Mouse (Mus musculus) intestine, embryonic 16.5 days (tissue): ENCODE data around the gene Map3k20. TPM values are rescaled to one million over a fixed set of nuclear protein-coding genes. Genes with fewer than 3 reads are reported as not detected.
A peak's percentile ranks its signal among the peaks of the same experiment; 100 is the strongest.

ENCODE experiments used
- ATAC-seq: fragments of 200-750 bp; cut with Nextera tagmentation; 2 replicates; pipeline ENCODE4 v1.8.0; 2017; ENCODE audit warnings: moderate TSS enrichment, moderate library complexity
- H3K27ac ChIP-seq: fragments of 300-500 bp; sonication (generic); 2 replicates; pipeline ENCODE4 v1.5.1; 2014; ENCODE audit warnings: mild to moderate bottlenecking, low read length
- H3K27me3 ChIP-seq: fragments of 300-500 bp; sonication (generic); replicated peaks from 2 replicates; pipeline ENCODE4 v1.6.1; 2014; ENCODE audit warnings: low read length, control low read depth, mixed read lengths; ENCODE audit not compliant: control insufficient read depth, insufficient read depth
- H3K36me3 ChIP-seq: fragments of 300-500 bp; sonication (generic); 2 replicates; pipeline ENCODE4 v1.6.1; 2014; ENCODE audit warnings: low read length, control low read depth; ENCODE audit not compliant: control insufficient read depth, insufficient read depth
- H3K4me1 ChIP-seq: fragments of 300-500 bp; sonication (generic); 2 replicates; pipeline ENCODE4 v1.6.1; 2014; ENCODE audit warnings: low read length, control low read depth, mixed read lengths; ENCODE audit not compliant: control insufficient read depth, insufficient read depth
- H3K4me2 ChIP-seq: fragments of 300-500 bp; sonication (generic); 2 replicates; pipeline ENCODE4 v1.6.1; 2014; ENCODE audit warnings: low read depth, low read length, control low read depth
- H3K4me3 ChIP-seq: fragments of 300-500 bp; sonication (generic); 2 replicates; pipeline ENCODE4 v1.5.1; 2014; ENCODE audit warnings: mild to moderate bottlenecking, low read length
- H3K9ac ChIP-seq: fragments of 300-500 bp; sonication (generic); 2 replicates; pipeline ENCODE4 v1.6.1; 2014; ENCODE audit warnings: low read depth, low read length
- H3K9me3 ChIP-seq: fragments of 300-500 bp; sonication (generic); 2 replicates; pipeline ENCODE4 v1.6.1; 2016; ENCODE audit warnings: low read length, control low read depth; ENCODE audit not compliant: control insufficient read depth
- WGBS: fragments of 180-500 bp; shearing (Covaris S2); extraction: QIAGEN DNeasy Blood & Tissue Kit; methylation state at CpG from one replicate; pipeline ENCODE4 v1.1.7; 2014; 5-methylcytosine and 5-hydroxymethylcytosine counted together
- polyA plus RNA-seq: library from polyadenylated mRNA; unstranded; fragments of >200 nt; fragmentation: Nextera tagmentation; extraction: Ambion mirVana; gene quantifications from 2 replicates; pipeline ENCODE4 v1.2.1, GENCODE M21; 2015

The Map3k20 gene
- polyA plus RNA-seq, 1 experiment from 2014 or later: 13.8 TPM

GRCm38 (mm10) chr2:72308981-72309380, 23.5 kb downstream of the Map3k20 start:
- peaks cover 8% of the 10 kb centered on the region for H3K4me1 ChIP-seq
- WGBS: 78% methylated on average over 5 of the region's 5 CpGs
- no peaks in the 10 kb centered on the region for H3K36me3 ChIP-seq
- H3K9ac ChIP-seq: no peak overlapping the region
- no peak overlapping the region for H3K4me3 ChIP-seq
- no peaks in the 10 kb centered on the region for H3K27me3 ChIP-seq
- H3K27ac ChIP-seq: no peak overlapping the region
- no peak for ATAC-seq
- no peak overlapping the region for H3K4me2 ChIP-seq
- H3K9me3 ChIP-seq: no peaks in the 10 kb centered on the region

DNA sequence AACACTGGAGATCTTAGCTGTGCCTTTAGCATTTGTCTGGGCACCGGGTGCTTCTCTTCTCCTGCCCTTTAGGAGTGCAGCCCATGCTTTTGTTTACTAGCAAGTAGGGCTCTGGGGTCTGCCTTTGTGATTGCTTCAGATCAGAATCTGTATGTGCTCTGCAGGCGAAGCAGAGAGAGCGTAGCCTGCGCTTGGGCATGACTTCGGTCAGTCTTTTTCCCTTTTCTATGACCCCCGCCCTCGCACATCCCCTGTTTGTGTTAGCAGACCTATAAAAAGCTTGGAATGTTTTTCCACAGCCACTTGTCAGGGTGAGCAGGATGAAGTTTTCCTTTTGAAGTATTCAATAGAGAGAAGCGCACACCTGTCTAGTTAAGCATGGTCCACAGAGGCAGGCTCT, 26.0 kb downstream of the Map3k20 start:
- Histone ChIP-seq H3K9ac (no peak overlapping the region), H3K27me3 (no peaks in the 10 kb centered on the region), H3K27ac (no peak overlapping the region), H3K36me3 (no peaks in the 10 kb centered on the region), H3K4me2 (no peak overlapping the region), H3K9me3 (no peaks in the 10 kb centered on the region), H3K4me1 (peaks cover 8% of the 10 kb centered on the region), H3K4me3 (no peak overlapping the region)
- no peak for ATAC-seq
- 68% methylated on average over 8 of the region's 8 CpGs for WGBS

GRCm38 (mm10) chr2:72313312-72313711, 27.9 kb downstream of the Map3k20 start:
- 61% methylated on average over 11 of the region's 11 CpGs for WGBS
- H3K36me3 ChIP-seq: no peaks in the 10 kb centered on the region
- H3K9ac ChIP-seq: no peak overlapping the region
- H3K27ac ChIP-seq: no peak overlapping the region
- no peak overlapping the region for H3K4me3 ChIP-seq
- no peaks in the 10 kb centered on the region for H3K27me3 ChIP-seq
- no peak overlapping the region for H3K4me2 ChIP-seq
- H3K9me3 ChIP-seq: no peaks in the 10 kb centered on the region
- no peak for ATAC-seq
- H3K4me1 ChIP-seq: peaks cover 9% of the 10 kb centered on the region

DNA sequence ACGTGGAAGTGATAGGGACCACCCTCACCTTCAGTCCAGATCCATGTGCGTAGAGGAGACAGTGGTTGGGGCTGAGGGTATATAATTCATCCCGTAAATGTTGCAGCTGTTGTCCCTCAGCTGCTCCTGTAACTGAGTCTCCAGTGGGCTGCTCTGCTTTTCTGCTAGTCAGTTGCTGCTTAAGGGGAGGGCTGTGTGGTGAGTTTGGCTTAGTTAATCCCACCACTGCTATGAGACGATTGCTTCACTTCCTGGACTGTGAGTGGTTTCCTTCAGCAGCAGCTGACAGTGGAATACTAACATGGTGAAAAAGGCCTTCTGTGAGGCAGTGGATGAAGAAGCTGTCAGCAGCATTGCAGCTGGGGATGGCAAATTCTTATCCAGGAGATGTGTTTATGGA, 33.0 kb downstream of the Map3k20 start:
- H3K9ac ChIP-seq: no peak overlapping the region
- 44% methylated on average over 4 of the region's 4 CpGs for WGBS
- peak; percentile 69 for ATAC-seq
- no peaks in the 10 kb centered on the region for H3K9me3 ChIP-seq
- no peak overlapping the region for H3K4me2 ChIP-seq
- H3K27ac ChIP-seq: peak overlapping the region; percentile 79
- H3K36me3 ChIP-seq: no peaks in the 10 kb centered on the region
- no peaks in the 10 kb centered on the region for H3K27me3 ChIP-seq
- no peak overlapping the region for H3K4me3 ChIP-seq
- H3K4me1 ChIP-seq: peaks cover 11% of the 10 kb centered on the region

- Histone ChIP-seq H3K36me3 (no peaks in the 10 kb centered on the region), H3K4me3 (no peak overlapping the region), H3K9me3 (no peaks in the 10 kb centered on the region), H3K9ac (no peak overlapping the region), H3K4me2 (no peak overlapping the region), H3K4me1 (peaks cover 9% of the 10 kb centered on the region), H3K27ac (peak overlapping the region; percentile 79), H3K27me3 (no peaks in the 10 kb centered on the region)
- ATAC-seq: no peak
- 57% methylated on average over 7 of the region's 7 CpGs for WGBS
Observed at GRCm38 (mm10) chr2:72319028-72319798, 33.8 kb downstream of the Map3k20 start.

- no peak overlapping the region for H3K9ac ChIP-seq
- ATAC-seq: no peak
- H3K36me3 ChIP-seq: no peaks in the 10 kb centered on the region
- peaks cover 9% of the 10 kb centered on the region for H3K4me1 ChIP-seq
- 74% methylated on average over 2 of the region's 2 CpGs for WGBS
- H3K4me3 ChIP-seq: no peak overlapping the region
- no peak overlapping the region for H3K27ac ChIP-seq
- H3K9me3 ChIP-seq: no peaks in the 10 kb centered on the region
- H3K27me3 ChIP-seq: no peaks in the 10 kb centered on the region
- H3K4me2 ChIP-seq: no peak overlapping the region
Observed at GRCm38 (mm10) chr2:72320661-72321060, 35.2 kb downstream of the Map3k20 start.

DNA sequence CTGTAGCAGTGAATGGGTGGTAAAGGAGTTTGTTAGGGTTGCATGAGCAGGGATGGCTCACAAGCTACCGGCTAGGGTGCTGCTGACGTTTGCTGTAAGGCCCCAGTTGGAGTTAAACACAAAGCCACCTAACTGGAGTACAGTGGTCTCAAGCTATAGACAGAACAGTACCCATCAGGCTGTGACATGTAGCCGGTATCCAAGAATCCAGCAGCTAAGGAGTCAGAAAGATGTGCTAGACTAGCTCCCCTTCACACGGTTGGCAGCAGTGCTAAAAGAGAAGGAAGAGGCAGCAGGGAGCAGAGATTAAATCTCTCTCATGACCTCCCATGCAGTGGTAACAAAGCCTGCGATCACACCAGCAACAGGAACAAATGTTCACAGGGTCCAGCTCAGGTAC, 36.2 kb downstream of the Map3k20 start:
- Histone ChIP-seq H3K4me3 (no peak overlapping the region), H3K27ac (no peak overlapping the region), H3K4me1 (peaks cover 9% of the 10 kb centered on the region), H3K27me3 (no peaks in the 10 kb centered on the region), H3K9me3 (no peaks in the 10 kb centered on the region), H3K4me2 (no peak overlapping the region), H3K36me3 (no peaks in the 10 kb centered on the region), H3K9ac (no peak overlapping the region)
- 77% methylated on average over 5 of the region's 5 CpGs for WGBS
- no peak for ATAC-seq

DNA sequence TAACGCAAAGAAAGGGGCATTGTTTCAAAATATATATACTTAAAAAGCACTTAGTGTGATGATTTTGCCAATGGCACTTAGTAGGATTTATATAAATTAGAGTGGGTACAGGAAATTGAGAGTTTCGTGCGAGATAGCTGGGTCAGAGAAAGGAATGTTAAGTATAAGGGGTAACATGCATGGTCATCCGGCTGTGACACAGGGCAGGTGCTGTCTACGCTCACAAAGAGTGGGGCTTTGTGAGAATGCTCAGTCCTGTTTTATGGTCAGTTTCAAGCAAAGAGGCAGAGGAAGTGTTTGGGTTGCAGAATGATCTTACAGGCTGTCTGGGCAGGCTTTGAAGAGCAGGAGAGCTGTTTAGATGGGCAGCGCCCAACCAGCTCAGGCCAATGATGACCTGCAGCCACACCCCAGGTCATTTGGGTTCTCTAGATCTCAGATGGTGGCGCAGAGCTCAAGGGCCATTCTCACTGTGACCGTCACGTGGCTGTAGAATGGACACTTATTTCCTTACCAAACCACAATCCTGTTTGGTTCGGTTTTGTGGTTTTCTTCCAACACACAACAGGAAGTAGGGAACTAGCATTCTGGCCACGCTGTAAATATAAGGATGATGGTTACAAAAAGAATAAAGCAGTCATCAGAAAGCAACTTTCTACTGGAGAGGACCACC, 37.4 kb downstream of the Map3k20 start:
- Histone ChIP-seq H3K27ac (no peak overlapping the region), H3K4me2 (no peak overlapping the region), H3K4me1 (peaks cover 9% of the 10 kb centered on the region), H3K4me3 (no peak overlapping the region), H3K9me3 (no peaks in the 10 kb centered on the region), H3K9ac (no peak overlapping the region), H3K36me3 (no peaks in the 10 kb centered on the region), H3K27me3 (no peaks in the 10 kb centered on the region)
- ATAC-seq: no peak
- WGBS: 73% methylated on average over 11 of the region's 11 CpGs

GRCm38 (mm10) chr2:72324436-72324835, 39.0 kb downstream of the Map3k20 start:
- WGBS: 57% methylated on average over 12 of the region's 12 CpGs
- Histone ChIP-seq H3K4me1 (no peaks in the 10 kb centered on the region), H3K4me2 (no peak overlapping the region), H3K27me3 (no peaks in the 10 kb centered on the region), H3K9ac (no peak overlapping the region), H3K9me3 (no peaks in the 10 kb centered on the region), H3K36me3 (no peaks in the 10 kb centered on the region), H3K27ac (no peak overlapping the region), H3K4me3 (no peak overlapping the region)
- no peak for ATAC-seq
